Mouse (Mus musculus) testis, adult 2 months (tissue): ENCODE results near the gene Enah.

ENCODE experiments used
- CTCF ChIP-seq: fragments of 200-500 bp; IDR thresholded peaks from 2 replicates; pipeline ENCODE4 v1.5.1; 2012; ENCODE audit warnings: low read depth, mild to moderate bottlenecking, inconsistent platforms, low read length, moderate library complexity; ENCODE audit not compliant: control insufficient read depth, insufficient read depth, insufficient replicate concordance
- POLR2A ChIP-seq: fragments of 200-500 bp; IDR thresholded peaks from 2 replicates; pipeline ENCODE4 v1.6.1; 2012; ENCODE audit warnings: low read depth, mild to moderate bottlenecking, inconsistent platforms, low read length, moderate library complexity; ENCODE audit not compliant: control insufficient read depth

DNA sequence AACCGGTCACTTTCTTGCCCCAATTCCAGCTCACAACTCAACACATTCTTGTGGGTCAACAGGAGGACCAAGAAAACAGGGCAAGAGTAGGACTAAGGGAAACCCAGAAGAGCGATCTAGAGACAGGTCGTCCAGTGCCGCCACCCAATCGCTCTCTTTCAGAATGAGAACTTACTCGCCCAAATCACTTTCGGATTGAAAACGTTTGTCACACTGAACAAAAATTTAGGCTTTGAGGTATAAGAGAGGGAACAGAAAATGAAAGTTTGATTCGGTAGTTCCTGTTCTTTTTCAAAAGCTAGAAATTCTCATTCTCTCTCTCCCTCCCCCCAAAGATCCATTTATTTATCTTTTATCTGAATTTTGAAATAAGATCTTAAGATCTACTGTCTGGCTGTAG lies 69.1 kb downstream of the Enah start:
- TF ChIP-seq CTCF, result no peak
- no peak for TF ChIP-seq POLR2A
